Mouse (Mus musculus) E14TG2a.4 (cell line): ENCODE data around the gene Lgals3.

Experiments used
- CTCF ChIP-seq: conservative IDR thresholded peaks from 2 replicates; pipeline ENCODE4 v1.5.1; 2014; ENCODE audit warnings: low read length
- POU5F1 ChIP-seq: IDR thresholded peaks from 2 replicates; pipeline ENCODE4 v1.6.1; 2014; ENCODE audit warnings: low read length, borderline replicate concordance

DNA sequence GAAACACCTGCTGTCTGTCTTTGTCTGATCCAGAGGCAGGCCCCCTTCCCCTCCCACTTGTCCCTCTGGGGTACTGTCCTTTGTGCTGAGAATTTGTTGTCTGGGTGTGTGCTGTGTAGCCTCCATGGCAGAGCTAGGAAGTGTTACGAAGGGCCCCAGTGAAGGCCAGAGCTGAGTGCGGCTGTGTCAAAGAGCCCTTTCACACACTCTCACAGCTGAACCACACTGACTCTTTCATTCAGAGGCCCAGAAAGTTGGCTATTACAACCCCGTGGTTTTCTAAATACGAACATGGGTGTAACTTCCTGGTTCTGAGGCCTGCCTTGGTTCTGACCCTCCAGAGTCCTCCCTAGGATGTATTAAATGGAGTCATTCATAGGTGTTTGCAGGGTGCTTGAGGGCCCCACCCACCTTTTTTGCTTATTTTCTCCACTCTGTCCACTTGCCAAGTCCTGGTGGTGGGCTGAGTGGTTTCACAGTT, 25.7 kb upstream of the Lgals3 start:
- no peak for TF ChIP-seq CTCF
- TF ChIP-seq POU5F1: no peak
